Mouse (Mus musculus): Measurements from ENCODE around the gene Nol8. TPM values are rescaled to one million over a fixed set of nuclear protein-coding genes. Genes with fewer than 3 reads are reported as not detected.

The Nol8 gene
- total RNA-seq, 4 experiments from 2014 or later, result 17.9 to 23.1 (median 21.0) TPM

GRCm38 (mm10) chr13:49691056-49691455 lies 38.2 kb downstream of the Nol8 start:
- DNase-seq, result no peak

DNA sequence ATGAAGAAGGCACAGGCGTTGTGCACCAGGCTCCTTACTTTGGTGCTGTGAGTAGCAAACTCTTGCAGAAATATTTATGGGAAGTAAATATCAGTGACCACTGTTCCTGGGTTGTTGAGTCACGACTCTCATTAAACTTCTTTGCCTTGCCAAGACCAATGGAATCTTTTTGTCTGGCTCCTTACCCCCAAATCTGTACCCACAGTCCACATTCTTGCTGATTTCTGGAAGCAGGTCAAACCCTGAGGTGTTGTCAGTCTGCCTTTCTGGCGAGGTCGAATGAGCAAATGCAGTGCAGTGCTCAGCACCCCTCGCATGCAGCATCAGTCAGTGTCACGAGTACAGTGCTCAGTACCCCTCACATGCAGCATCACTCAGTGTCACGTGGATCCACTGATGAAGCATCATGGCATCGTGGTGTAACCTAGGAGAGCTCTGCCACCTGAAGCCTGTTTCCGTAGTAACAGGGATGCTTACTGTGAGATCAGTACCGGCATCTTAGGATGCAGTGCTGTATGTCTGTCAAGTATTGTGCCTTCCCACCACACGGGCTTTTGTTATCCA lies 50.4 kb downstream of the Nol8 start:
- no peak for DNase-seq

DNA sequence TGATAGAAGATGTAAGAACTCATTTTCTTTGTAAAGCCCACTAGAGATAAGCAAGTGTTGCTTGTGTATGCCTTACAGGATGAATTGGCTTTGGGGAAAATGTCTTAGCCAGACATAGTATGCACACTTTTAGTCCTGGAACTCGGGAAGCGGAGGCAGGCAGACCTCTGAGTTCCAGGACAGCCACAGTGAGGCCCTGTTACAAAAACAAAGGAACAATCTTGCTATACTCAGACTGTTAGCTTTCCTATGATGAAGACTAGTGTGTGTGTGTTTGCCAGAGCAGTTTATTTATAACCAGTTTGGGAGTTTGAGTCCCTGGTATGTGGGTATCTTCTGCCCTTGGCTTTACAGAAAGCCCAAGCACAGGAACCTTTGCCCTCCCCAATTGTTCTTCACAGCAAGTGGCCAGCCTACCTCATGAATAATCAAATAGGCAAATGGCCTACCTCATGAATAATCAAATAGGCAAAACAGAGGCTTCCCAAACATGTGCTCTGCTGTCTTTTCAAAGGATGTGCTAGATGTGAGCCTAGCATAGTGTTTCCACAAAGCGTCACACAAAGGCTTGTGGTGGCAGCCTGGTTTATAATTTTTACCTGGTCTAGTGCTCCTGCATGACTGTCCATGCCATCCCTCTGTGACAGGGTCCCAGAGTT lies 53.3 kb downstream of the Nol8 start:
- DNase-seq, result no peak

DNA sequence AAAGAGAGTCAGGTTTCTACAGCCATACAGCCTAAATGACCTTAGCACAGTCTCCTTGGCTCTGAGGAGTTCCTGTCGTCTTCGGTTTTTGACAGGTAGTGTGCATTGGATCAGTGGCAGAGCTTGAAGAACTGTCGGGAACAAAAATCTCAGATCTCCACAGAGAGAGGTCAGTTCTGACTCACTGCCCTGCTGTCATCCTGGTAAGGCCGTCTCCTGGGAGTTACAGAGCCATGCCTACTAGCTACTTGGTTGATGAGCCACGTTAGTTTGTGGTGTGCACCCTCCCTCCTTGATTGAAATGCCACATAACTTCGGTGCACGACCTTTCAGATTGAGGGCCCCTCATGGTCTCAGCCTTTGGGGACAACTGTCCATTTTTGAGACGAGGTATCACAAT lies 55.4 kb downstream of the Nol8 start:
- peak; percentile 35 for DNase-seq

DNA sequence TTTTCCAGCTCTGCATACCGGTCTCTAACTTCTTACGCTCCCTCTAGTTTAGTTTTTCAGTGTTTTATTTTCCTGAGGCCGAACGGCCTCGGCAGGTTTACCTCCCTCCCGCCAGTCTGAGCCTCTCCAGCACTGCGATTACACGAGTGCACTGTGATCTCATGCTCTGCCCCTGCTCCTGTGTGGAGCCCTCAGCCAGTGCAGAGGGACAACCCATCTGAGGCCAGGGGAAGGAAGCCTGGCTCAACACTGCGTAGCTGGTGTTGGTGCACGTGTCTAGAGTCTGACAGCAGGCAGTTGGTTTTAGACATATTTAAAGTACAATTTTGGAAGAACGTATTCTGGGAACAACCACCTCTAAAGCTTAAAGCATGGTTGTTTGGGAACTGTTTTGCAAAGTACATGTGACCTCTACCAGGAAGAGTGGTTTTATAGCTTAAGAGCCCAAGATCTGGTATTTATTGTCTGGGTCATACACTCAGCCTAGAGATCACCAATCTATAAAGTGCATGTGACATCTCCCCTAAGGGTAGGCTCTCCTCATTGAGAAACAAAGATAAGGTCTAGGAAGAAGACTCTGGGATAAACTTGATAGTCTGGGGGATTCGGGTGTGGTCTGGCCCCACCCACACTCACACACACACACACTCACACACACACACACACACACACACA lies 59.3 kb downstream of the Nol8 start:
- DNase-seq, result no peak

DNA sequence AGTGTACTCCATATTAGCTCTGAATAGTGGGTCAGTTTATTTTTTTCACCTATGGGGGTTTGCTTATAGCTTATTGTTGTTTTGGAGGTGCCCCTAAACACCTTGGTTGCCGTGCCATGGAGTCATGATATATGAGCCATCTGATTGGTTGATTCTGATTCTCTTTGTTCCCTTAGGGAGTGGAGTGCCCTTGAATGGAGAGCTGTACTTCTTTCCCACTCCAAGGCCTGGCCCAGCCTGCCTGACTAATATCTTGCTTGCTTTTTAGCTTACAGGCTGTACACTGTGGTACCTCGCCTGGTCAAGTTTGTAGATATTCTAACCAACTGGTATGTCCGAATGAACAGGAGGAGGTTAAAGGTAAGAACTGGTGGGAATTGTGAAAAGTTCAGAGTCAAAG lies 66.4 kb downstream of the Nol8 start:
- no peak for DNase-seq

Other genes starting within 250 kb of the Nol8 start
- 10 to 100 TPM; 38.1 to 43.5 (median 39.4) TPM for gene Ippk, start 231.8 kb upstream of the Nol8 start, total RNA-seq (2022)
- 1 to 10 TPM; 1.5 to 2.2 (median 1.7) TPM for gene Tes3-ps, start 159.8 kb upstream of the Nol8 start, total RNA-seq (2022)
- 10 to 100 TPM in 1 of 4 experiments, 1 to 10 TPM in 3; 6.0 to 10.1 (median 7.9) TPM for gene Ecm2, start 148.3 kb upstream of the Nol8 start, total RNA-seq (2022)
- 1 to 10 TPM; 2.0 to 5.8 (median 2.9) TPM for gene Aspn, start 108.6 kb upstream of the Nol8 start, total RNA-seq (2022)
- gene Omd, start 70.6 kb upstream of the Nol8 start, total RNA-seq (2022), result 1 to 10 TPM; 3.1 to 6.9 (median 5.5) TPM
- gene Ogn, start 45.0 kb upstream of the Nol8 start, total RNA-seq (2022), result 10 to 100 TPM; 52.2 to 83.6 (median 61.4) TPM
- 1 to 10 TPM in 2 of 4 experiments, under 1 TPM in 2; 0.58 to 1.1 (median 0.96) TPM for gene Cenpp, start 293 bp upstream of the Nol8 start, total RNA-seq (2022)
- gene Iars, start 29.0 kb downstream of the Nol8 start, total RNA-seq (2022), result 10 to 100 TPM; 57.4 to 85.3 (median 75.1) TPM
- not detected for gene Gm30302, start 145.9 kb downstream of the Nol8 start, total RNA-seq (2022)